Mouse (Mus musculus): ENCODE results near the gene Mb21d2.

DNA sequence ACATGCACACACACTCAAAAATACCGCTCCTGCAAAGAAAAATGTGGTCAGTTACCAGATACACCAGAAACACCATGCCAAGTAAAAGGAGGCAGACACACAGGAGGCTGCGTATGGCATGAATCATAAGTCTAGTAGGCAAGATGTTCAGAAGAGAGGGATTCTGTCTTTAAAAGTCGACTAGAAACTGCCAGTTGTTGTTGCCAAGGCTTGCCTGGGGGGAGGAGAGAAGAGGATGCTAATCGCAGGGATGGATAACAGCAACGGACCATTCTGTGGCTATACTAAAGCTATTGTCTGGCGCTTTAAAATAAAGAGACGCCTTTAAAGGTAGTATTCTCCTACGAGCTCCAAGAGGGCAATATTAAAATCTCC, 49.2 kb downstream of the Mb21d2 start:
- TF ChIP-seq EP300 (IDR thresholded peaks at IDR 0.05; ENCODE audit: insufficient read depth, low read depth, low read length) (no peak), CTCF (IDR thresholded peaks at IDR 0.05; ENCODE audit: low read depth, low read length) (no peak), POLR2A (IDR thresholded peaks at IDR 0.05; ENCODE audit: insufficient read depth, low read length) (no peak)
